Comparison of ENCODE assay signal across 9 mouse cellular contexts in the genomic region with DNA sequence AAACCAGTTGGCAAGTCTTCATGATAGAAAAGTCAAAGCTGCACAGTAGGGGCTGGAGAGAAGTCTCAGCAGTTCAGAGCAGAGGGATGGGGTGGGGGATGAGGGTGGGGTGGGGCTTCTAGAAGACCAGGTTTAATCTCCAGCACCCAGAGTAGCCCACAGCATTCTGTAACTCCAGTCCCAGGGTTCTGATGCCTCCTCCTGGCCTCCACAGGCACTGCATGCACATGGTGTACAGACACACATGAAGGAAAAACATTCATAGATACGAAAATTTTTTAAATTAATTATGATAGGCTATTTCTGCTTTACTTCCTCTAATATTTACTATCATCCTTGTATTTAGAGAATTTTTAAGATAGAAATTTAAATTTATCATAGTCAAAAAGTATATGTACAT.
DNase-seq lines count a peak whose midpoint lies in the region; ATAC-seq and TF ChIP-seq lines count a peak whose summit lies in the region.
"Had no signal": no experiment of that assay in that cellular context is flagged by ENCODE, and none has a peak within 500 bp of the region (broad histone marks: within the 10 kb centered on the region; RNA-seq: fewer than 3 reads in every experiment).

No protein-coding gene starts in this region.

- 90% methylated on average over 1 of the region's 1 CpGs for WGBS in hindbrain, embryonic 11.5 days
- 85% methylated on average over 1 of the region's 1 CpGs for WGBS in hindbrain, embryonic 12.5 days
- 78% methylated on average over 1 of the region's 1 CpGs for WGBS in liver, postnatal 0 days (ENCODE audit: insufficient replicate concordance)
- 83% methylated on average over 1 of the region's 1 CpGs for WGBS in heart, embryonic 12.5 days

- peak; percentile 38 for DNase-seq in hindbrain, embryonic 11.5 days (ENCODE audit: low spot score)
- no peak for DNase-seq in Patski (ENCODE audit: low read depth, low spot score)
- DNase-seq in liver, postnatal 0 days, result peak; percentile 43
- DNase-seq in layer of hippocampus, adult 18-20 months (ENCODE audit: low spot score in 2 of 2), result no peak
- no peak for DNase-seq in frontal cortex, postnatal 10 days (ENCODE audit: low spot score in 2 of 2)

- H3ac ChIP-seq in C2C12 (ENCODE audit: control insufficient read depth, insufficient read length, low read depth), result no peak overlapping the region

- no peak overlapping the region for H3K4me3 ChIP-seq in hindbrain, embryonic 11.5 days (ENCODE audit: low read depth, low read length)
- no peak overlapping the region for H3K4me3 ChIP-seq in hindbrain, embryonic 12.5 days
- no peak overlapping the region for H3K4me3 ChIP-seq in C2C12 (ENCODE audit: insufficient read depth, poor library complexity, severe bottlenecking)
- H3K4me3 ChIP-seq in liver, postnatal 0 days (ENCODE audit: low read depth, low read length), result no peak overlapping the region
- H3K4me3 ChIP-seq in heart, embryonic 12.5 days, result no peak overlapping the region

- no peaks in the 10 kb centered on the region for H3K79me3 ChIP-seq in C2C12 (ENCODE audit: low read depth)

- no peak overlapping the region for H3K4me2 ChIP-seq in hindbrain, embryonic 11.5 days (replicated peaks; ENCODE audit: low read depth, low read length)
- no peak overlapping the region for H3K4me2 ChIP-seq in hindbrain, embryonic 12.5 days (replicated peaks)
- no peak overlapping the region for H3K4me2 ChIP-seq in liver, postnatal 0 days (ENCODE audit: low read depth, low read length)
- no peak overlapping the region for H3K4me2 ChIP-seq in heart, embryonic 12.5 days

- H3K27ac ChIP-seq in hindbrain, embryonic 11.5 days (ENCODE audit: low read depth, low read length), result no peak overlapping the region
- H3K27ac ChIP-seq in hindbrain, embryonic 12.5 days, result no peak overlapping the region
- H3K27ac ChIP-seq in liver, postnatal 0 days (ENCODE audit: low read depth), result no peak overlapping the region
- no peak overlapping the region for H3K27ac ChIP-seq in heart, embryonic 12.5 days (ENCODE audit: poor library complexity, severe bottlenecking)

- peak; percentile 5 for TF ChIP-seq CTCF in C2C12 (IDR thresholded peaks at IDR 0.05; ENCODE audit: control insufficient read depth, insufficient read depth, insufficient read length)
- TF ChIP-seq CTCF in Patski (IDR thresholded peaks at IDR 0.05), result peak; percentile 75
- peak; percentile 66 for TF ChIP-seq CTCF in liver, postnatal 0 days (IDR thresholded peaks at IDR 0.05; ENCODE audit: low read depth)

- CTCF ChIA-PET in Patski (lab: Charles Lee), result interaction anchor here (1.0 to 2.3 kb wide), 4 partner anchors 11 to 263 kb away, joined by 3 to 9 read pairs (median 7); no protein-coding TSS in a partner anchor

- H3K79me2 ChIP-seq in C2C12 (ENCODE audit: control insufficient read depth, insufficient read depth), result no peaks in the 10 kb centered on the region

- no peak for TF ChIP-seq EP300 in liver, postnatal 0 days (IDR thresholded peaks at IDR 0.05; ENCODE audit: low read depth)

- no peak overlapping the region for H3K9ac ChIP-seq in hindbrain, embryonic 11.5 days (ENCODE audit: low read depth, low read length)
- no peak overlapping the region for H3K9ac ChIP-seq in hindbrain, embryonic 12.5 days
- H3K9ac ChIP-seq in liver, postnatal 0 days (replicated peaks), result no peak overlapping the region
- H3K9ac ChIP-seq in heart, embryonic 12.5 days, result no peak overlapping the region

- POLR2A ChIA-PET in Patski (lab: Charles Lee), result no interaction called here

- no peaks in the 10 kb centered on the region for H3K27me3 ChIP-seq in hindbrain, embryonic 11.5 days (ENCODE audit: control insufficient read depth, insufficient read depth, low read length)
- no peaks in the 10 kb centered on the region for H3K27me3 ChIP-seq in hindbrain, embryonic 12.5 days
- no peaks in the 10 kb centered on the region for H3K27me3 ChIP-seq in C2C12 (ENCODE audit: control insufficient read depth, insufficient read depth, insufficient read length)
- no peaks in the 10 kb centered on the region for H3K27me3 ChIP-seq in Patski
- H3K27me3 ChIP-seq in liver, postnatal 0 days (ENCODE audit: insufficient read depth, low read length), result no peaks in the 10 kb centered on the region
- no peaks in the 10 kb centered on the region for H3K27me3 ChIP-seq in heart, embryonic 12.5 days (replicated peaks)

- in situ Hi-C loops in Patski (cut with MboI; ENCODE audit: low pct_unique_long_range_greater_than_20kb), result no loop called here

- H3K36me3 ChIP-seq in hindbrain, embryonic 11.5 days (ENCODE audit: control insufficient read depth, insufficient read depth, low read length), result no peaks in the 10 kb centered on the region
- H3K36me3 ChIP-seq in hindbrain, embryonic 12.5 days, result peaks cover 8% of the 10 kb centered on the region
- H3K36me3 ChIP-seq in C2C12 (ENCODE audit: control insufficient read depth, insufficient read depth), result peaks cover 20% of the 10 kb centered on the region
- H3K36me3 ChIP-seq in liver, postnatal 0 days (replicated peaks; ENCODE audit: insufficient read depth, low read length), result no peaks in the 10 kb centered on the region
- H3K36me3 ChIP-seq in heart, embryonic 12.5 days, result peaks cover 21% of the 10 kb centered on the region

- H3K4me1 ChIP-seq in hindbrain, embryonic 11.5 days (replicated peaks; ENCODE audit: control insufficient read depth, insufficient read depth, low read length), result no peaks in the 10 kb centered on the region
- H3K4me1 ChIP-seq in hindbrain, embryonic 12.5 days, result no peaks in the 10 kb centered on the region
- H3K4me1 ChIP-seq in liver, postnatal 0 days (ENCODE audit: insufficient read depth), result no peaks in the 10 kb centered on the region
- H3K4me1 ChIP-seq in heart, embryonic 12.5 days (replicated peaks), result no peaks in the 10 kb centered on the region

- ATAC-seq in hindbrain, embryonic 11.5 days (ENCODE audit: low FRiP score), result no peak
- no peak for ATAC-seq in hindbrain, embryonic 12.5 days (ENCODE audit: low FRiP score)
- ATAC-seq in Patski, result no peak
- ATAC-seq in liver, postnatal 0 days, result no peak
- ATAC-seq in heart, embryonic 12.5 days (ENCODE audit: insufficient number of reproducible peaks, low FRiP score), result no peak
- ATAC-seq: midbrain, embryonic 16.5 days had no signal

- no peaks in the 10 kb centered on the region for H3K9me3 ChIP-seq in hindbrain, embryonic 11.5 days (ENCODE audit: control insufficient read depth, low read length)
- H3K9me3 ChIP-seq in hindbrain, embryonic 12.5 days (replicated peaks), result no peaks in the 10 kb centered on the region
- H3K9me3 ChIP-seq in liver, postnatal 0 days (ENCODE audit: low read length), result no peaks in the 10 kb centered on the region
- no peaks in the 10 kb centered on the region for H3K9me3 ChIP-seq in heart, embryonic 12.5 days (replicated peaks)

TF ChIP-seq in C2C12, 6 proteins besides CTCF, POLR2A, EP300 and RAD21:
- TF ChIP-seq MYOG (IDR thresholded peaks at IDR 0.05; ENCODE audit: control insufficient read depth, extremely low read depth, insufficient read length) (no peak), CEBPB (IDR thresholded peaks at IDR 0.05; ENCODE audit: low read depth) (no peak), FOSL1 (IDR thresholded peaks at IDR 0.05; ENCODE audit: insufficient read depth, low read length, poor library complexity, severe bottlenecking) (no peak), MAX (IDR thresholded peaks at IDR 0.05) (no peak), USF1 (IDR thresholded peaks at IDR 0.05; ENCODE audit: low read depth) (no peak), MYOD1 (IDR thresholded peaks at IDR 0.05; ENCODE audit: control insufficient read depth, insufficient read length, low read depth) (no peak)
TF ChIP-seq in C2C12: peak in this region for 0.

Comparison
In these comparisons a context has a peak if more than half of its experiments do, and no peak if none do; other contexts are left out.
1. DNase-seq: peak in hindbrain, embryonic 11.5 days (single experiment) and liver, postnatal 0 days (single experiment); none in Patski (single experiment), layer of hippocampus, adult 18-20 months (0 of 2) and frontal cortex, postnatal 10 days (0 of 2).
2. CTCF ChIP-seq: peak in every context shown above with its lines; median percentile 75 in Patski; 66 in liver, postnatal 0 days; 5 in C2C12.